Mouse (Mus musculus) thymus, adult 18-20 months (tissue): ENCODE measurements around the gene Mllt6.
"Not testable (repeated sequence)": the region's sequence is repeated elsewhere in the genome, so short reads cannot be mapped to it uniquely, and the experiment has no call there.

Experiments used
- DNase-seq, 2 experiments: peaks; one replicate each; pipeline ENCODE4 v3.0.0; 2022; ENCODE audit warnings: mixed read lengths in 2 of 2

Mllt6 gene

GRCm38 (mm10) chr11:97718281-97718860 lies 55.2 kb downstream of the Mllt6 start:
- no peak for DNase-seq

DNA sequence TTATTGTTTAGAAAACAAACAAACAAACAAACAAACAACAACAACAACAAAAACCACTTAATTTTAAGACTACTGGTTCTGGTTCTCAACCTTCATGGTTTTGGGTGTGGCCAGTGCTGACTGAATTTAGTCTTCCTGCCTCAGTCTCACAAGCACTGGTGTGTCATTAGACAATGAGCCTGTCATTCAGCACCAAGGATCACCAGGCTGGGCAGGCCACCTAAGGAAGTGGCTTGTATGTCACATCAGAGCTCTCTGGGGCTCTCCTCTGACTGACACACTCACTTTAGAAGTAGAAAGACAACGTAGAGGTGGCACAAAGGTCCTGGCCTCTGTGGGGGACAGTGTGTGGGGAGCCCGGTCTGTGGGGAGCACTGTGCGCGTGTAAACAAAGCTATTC lies 55.8 kb downstream of the Mllt6 start:
- DNase-seq = no peak

- no peak for DNase-seq
Measured at GRCm38 (mm10) chr11:97721338-97721737, 58.1 kb downstream of the Mllt6 start.

GRCm38 (mm10) chr11:97723709-97724108 lies 60.5 kb downstream of the Mllt6 start:
- no peak for DNase-seq

GRCm38 (mm10) chr11:97728311-97728710 lies 65.1 kb downstream of the Mllt6 start:
- DNase-seq = peak in 1 of 2 experiments; percentile 56

GRCm38 (mm10) chr11:97728730-97729129 lies 65.5 kb downstream of the Mllt6 start:
- no peak for DNase-seq

DNA sequence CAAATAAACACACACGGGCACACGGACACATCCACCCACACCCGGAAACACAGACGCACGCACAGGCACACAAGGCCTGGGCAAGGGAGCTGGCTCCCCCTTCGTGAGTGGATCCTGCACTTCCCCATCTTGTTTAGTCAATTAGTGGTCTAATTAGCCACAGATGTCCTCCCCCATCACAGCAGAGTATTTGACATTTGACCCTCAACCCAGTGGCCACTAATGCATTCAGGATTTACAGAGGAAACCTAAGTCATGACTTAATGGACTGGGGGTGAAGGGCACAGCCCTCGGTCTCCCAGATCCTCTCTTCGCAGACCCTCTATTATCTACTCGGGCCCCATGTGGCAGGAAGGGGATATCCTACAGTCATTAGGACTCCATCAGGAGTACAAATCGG lies 70.5 kb downstream of the Mllt6 start:
- no peak for DNase-seq

DNA sequence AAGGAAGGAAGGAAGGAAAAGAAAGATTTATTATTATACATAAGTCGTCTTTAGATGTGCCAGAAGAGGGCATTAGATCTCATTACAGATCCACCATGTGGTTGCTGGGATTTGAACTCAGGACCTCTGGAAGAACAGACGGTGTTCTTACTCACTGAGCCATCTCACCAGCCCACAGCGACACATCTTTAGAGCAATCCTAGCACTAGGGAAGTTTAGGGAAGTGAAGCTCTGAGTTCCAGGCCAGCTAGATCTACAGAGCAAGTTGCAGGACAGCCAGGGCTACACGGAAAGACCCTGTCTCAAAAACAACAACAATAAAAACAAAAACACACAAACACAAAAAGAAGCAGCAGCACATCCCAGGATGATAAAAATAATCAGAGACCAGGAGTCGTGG lies 71.6 kb downstream of the Mllt6 start:
- not testable (repeated sequence) for DNase-seq
